Mouse (Mus musculus) cerebral cortex, adult 2 months (tissue): ENCODE measurements around the gene Ctrb1.

Experiments
- WGBS: fragments of 180-500 bp; shearing (Covaris S2); methylation state at CpG from one replicate; pipeline ENCODE4 v1.1.7; 2018; 5-methylcytosine and 5-hydroxymethylcytosine counted together

Ctrb1 gene

DNA sequence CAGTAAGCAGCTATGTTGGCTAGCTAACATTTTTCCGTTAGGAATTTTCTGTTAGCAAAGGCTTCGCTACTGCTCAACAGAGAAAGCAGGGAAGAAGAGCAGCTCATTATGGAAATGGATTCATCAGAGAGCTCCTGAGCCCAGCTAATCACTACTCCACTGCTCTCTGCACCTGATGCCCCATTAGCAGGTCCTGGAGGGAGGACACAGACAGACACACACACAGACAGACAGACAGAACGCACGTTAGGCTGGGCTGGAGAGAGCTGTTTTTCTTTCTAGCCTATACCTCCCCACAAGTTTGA lies 26.6 kb upstream of the Ctrb1 start:
- WGBS: 26% methylated on average over 4 of the region's 4 CpGs

DNA sequence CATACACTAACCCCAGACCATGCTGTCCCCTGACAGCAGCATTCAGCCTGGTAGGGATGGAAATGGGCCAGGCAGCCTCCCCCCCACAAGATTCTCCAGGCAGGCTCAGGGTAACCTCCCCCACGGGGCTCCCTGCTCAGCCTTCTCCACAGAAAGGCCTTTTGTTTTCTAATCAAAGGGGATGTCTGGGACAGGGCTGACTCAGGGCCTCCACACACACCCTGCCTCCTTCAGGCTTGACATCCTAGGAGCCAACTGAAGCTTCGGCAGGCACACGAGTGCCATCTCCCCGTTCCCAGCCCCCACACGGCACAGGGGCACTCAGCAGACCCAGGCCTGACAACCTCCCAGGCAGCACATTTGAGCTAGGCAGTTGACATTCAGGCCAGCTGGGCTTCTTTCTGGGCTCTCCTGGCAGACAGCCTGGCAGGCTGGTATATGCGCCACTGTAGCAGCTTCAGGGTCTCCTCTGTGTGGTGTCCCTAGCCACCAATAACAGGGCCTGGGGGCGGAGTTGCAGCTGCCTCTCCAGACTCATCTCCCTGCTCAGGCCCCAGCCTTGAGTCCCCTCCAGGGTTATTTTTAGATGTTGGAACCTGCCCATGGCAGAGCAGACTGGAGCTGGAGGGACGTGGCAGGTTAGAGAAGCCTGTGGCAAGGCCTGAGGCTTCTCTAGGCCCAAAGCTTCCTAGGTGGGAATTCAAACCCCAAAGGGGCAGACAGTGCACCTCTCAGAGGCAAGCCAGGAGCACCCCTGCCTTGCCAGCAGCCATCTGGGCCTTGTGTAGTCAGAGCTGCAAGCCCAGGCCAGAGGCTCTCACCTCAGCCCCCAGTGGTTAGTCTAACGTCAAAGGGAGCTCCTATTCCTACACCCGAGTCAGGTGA lies 26.0 kb upstream of the Ctrb1 start:
- 16% methylated on average over 10 of the region's 10 CpGs for WGBS

DNA sequence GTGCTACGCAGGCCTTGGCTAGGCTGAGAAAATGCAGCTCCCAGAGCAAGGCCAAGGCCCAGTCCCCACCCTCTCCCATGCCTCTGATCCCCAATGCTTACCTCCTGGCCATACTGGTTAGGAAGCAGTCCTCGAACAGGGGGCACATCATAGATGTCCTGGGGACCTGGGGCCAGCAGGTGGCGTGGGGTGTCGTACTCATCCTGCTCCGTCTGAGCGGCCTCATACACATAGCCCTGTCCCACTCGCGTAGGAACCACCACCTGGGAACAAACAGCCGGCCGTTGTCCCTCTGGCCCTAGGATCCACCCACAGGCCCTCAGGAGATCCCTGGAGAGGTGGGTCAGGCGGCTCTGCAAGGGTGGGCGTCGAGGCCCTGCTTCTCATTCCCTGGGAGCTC lies 24.7 kb upstream of the Ctrb1 start:
- WGBS: 88% methylated on average over 13 of the region's 13 CpGs

DNA sequence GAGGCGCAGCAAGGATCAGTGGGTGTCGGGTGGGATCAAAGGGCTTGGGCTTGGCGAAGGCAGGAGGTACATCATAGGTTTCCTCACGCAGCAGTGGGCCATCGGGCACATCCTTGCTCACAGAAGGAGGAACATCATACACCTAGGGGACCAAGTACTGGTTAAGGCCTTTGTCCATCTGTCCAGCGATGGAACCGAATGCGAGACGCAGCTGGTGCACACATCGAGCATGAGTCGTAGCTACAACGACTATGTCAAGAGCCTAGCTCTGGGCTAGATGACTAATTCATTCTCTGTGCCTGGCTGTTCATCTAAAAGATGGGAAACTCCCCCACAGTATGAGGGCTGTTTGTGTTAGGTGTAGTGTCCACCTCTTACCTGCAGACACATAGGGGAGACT lies 23.5 kb upstream of the Ctrb1 start:
- 77% methylated on average over 12 of the region's 12 CpGs for WGBS

DNA sequence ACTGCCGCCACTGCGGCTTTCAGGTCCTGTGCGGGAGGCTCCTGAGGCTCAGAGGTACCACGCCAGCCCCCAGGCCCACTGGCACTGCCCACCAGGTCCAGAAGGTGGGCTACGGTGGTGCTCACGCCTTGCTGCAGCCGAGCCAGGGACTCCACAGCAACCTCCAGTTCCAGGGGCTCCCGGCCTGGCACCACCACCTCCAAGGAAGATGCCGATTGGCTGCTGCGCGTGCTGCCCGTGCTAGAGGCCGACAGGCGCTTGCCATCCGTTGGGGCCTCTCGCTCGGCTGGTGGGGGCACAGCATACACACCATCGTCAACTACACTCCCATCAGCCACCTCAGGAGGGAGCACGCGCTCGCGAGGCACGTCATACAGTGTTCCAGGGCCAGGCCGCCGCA lies 23.0 kb upstream of the Ctrb1 start:
- 89% methylated on average over 25 of the region's 25 CpGs for WGBS

DNA sequence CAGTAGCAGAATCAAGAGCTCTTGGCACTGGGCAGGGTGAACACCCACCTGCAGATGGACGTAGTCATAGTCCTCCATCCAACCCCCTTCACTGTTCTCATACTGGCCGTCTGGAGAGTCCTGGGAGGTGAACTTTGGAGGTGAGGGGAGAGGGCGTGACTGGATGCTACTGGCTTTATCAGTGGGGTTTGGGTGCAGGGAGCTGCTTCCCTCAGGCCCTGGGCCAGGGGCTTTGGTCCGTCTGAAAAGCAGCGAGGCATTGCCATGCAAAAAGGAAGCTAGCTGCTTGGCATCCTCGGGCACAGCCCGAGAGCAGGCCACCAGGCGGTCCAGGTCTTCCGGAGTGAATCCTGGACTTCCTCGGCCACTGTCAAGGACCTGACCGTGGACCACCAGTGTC lies 22.5 kb upstream of the Ctrb1 start:
- 83% methylated on average over 11 of the region's 11 CpGs for WGBS

DNA sequence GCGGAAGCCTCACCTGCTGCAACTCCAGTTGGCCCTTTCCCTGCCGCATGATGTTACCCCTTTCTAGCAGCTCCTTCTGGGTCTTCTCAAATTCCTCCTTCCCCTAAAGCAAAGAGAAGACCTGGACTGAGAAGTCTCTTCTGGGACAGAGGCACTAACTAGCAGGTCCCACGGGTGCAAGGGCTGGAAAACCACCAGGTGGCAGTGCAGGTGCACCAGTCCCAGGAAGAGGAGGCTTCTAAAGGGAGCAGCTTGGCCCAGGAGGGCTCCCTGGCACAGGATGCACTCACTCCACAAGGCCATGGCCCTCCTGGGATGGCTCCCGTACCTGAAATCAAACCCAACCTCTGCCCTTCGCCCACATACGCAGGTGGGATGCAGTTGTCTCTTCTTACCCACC lies 21.8 kb upstream of the Ctrb1 start:
- WGBS: 68% methylated on average over 6 of the region's 6 CpGs

DNA sequence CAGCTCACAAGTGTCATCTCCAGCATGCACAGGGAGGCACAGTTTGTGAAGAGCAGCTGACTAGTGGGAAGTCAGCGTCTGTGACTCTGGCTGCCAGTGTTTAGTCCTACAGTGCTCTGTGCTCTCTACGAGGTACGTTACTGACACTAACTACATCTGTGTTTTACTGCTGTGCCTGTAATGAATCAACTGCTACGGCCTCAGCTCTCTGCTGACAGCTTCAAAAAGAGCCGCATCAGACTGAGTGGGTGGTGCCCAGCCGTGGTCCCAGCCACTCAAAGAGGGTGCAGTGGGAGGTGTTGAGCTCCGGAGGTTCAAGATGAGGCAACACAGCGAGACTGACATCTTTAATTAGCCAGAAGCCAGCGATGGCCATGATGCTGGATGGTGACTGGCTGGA lies 21.3 kb upstream of the Ctrb1 start:
- WGBS: 43% methylated on average over 9 of the region's 9 CpGs

DNA sequence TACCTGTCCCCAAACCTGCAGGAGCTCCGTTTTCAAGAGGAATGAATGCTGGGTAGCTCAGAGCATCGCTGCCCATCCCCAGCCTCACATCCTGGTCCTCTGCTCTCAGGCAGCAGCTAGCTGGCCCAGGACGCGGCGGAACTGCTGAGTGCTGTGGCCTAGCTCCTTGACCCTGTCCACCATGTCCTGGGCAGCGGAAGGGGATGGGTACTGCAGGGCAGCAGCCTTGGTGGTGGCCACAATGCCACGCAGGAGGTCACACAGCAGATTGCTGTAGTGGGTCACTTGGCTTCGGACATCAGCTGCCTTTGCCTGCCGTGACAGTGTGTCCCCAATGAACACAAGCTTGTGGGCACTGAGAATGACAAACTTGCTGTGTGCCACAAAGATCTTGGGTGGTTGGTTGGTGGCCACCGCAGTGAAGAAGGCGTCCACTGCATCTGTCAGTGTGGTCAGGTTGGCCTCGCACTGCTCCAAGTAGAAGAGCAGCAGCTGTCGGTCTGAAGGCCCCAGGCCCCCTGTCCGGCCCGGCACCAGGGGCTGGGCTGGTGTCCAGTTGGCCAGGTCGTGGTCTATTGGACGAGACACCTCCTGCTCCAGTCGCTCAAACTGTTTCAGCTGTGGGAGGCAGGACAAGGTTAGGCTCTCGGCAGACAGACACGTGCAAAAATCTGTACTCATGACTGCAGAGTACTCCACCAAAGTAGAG lies 20.1 kb upstream of the Ctrb1 start:
- 88% methylated on average over 20 of the region's 20 CpGs for WGBS

DNA sequence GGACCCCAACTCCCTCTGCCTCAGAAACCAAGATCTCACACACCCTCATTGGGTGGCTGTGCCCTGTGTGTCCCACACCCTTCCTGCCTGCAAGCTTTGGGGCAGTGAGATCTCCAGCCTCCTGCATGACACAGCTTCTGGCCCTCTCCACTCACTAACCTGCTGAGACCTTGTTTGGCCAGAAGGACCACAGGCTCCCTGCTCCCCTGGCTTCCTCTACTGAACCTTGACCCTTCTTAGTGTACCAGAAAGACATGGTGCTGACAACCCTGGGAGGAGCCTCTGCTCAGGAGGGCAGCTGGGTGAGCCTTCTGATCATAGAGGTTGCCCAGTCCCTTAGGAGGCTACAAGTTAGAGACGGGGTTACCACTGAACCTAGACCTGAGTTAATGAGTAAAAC lies 18.4 kb upstream of the Ctrb1 start:
- WGBS: 92% methylated on average over 1 of the region's 1 CpGs

DNA sequence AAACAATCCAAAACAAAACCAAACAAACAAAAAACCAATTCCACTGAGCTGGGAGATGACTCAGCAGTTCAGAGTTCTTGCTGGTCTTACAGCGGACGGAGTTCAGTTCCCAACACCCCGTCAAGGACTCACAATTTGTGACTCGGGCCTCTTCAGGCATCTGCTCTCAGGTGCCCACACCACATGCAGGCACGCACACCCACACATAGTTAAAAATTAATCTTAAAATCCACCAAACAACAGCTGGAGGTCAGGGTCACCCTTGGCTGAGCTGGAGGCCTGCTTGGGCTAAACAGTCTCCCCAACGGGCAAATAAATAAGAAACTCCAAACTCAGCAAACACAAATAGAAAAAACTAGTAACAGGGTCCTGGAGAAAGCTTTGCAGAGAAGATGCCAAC lies 17.5 kb upstream of the Ctrb1 start:
- WGBS: 80% methylated on average over 6 of the region's 6 CpGs

DNA sequence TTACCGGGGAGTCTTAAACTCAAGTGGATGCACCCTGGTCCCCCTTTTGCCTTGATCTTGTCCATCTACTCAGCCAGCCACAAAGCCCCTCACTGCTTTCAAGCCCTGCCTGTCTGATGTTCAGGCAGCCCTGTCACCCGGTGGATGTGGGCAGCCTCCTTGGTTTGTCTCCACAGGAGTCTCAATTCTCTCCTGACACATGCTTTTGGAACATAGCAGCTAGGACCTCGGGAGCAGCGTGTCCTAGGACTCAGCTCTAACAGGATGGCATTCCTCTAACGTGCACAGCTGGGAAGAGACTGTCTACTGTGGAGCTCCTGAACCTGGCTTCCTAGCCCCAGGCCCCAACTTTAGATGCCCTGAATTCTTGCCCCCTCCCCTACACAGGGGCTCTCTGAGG lies 14.9 kb upstream of the Ctrb1 start:
- WGBS: 62% methylated on average over 5 of the region's 5 CpGs

DNA sequence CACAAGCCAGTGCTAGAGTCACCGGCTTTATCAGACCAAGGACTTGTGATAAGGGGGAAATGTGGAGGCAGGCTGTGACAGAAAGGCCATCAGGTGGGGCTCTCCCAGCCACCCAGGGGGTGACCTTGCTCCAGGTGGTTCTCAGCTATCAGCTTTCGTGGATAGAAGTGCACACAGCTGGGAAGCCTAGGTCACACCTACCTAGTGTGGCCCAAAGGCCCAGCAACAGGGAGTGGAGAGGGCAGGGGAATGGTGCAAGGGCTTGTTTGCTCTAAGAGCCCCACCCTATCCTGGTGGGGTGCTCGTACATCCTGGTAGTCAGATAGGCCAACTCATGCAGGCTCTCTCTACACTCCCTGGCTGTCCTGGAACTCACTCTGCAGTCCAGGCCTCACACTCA lies 14.4 kb upstream of the Ctrb1 start:
- 81% methylated on average over 3 of the region's 3 CpGs for WGBS

DNA sequence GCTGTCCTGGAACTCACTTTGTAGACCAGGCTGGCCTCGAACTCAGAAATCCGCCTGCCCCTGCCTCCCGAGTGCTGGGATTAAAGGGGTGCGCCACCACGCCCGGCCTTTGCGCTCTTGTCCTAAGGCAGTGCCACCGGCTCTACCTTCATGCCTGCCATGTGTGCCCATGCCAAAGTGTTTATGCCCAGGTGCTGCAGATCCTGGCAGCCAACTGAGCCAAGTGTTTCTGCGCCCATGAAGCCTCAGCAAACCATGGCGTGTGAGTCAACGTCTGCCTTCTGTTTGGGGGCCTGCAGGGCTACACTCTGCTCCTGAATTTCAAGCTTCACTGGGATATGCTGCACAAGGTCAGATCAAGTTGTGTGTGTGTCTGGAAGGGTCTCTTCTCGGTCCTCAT lies 13.8 kb upstream of the Ctrb1 start:
- 92% methylated on average over 12 of the region's 12 CpGs for WGBS

DNA sequence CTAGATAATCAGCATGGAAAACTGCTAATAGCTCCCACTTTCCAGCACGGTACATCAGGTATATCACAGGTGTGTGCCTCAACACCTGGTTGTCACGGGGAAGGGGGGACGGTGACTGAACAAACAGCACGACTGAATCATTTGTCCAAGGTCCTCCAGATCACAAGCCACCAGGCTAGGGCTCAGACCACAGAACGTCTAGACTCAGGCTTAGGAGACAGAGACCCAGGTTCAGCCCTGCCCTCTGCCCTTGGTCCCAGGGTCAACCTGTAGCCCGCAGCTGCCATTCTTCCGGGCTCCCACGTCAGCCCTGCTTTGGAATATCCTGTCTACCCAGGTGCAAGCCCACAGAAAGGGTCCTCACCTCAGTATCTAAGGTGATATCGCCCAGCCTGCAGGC lies 10.6 kb upstream of the Ctrb1 start:
- WGBS: 92% methylated on average over 9 of the region's 9 CpGs

DNA sequence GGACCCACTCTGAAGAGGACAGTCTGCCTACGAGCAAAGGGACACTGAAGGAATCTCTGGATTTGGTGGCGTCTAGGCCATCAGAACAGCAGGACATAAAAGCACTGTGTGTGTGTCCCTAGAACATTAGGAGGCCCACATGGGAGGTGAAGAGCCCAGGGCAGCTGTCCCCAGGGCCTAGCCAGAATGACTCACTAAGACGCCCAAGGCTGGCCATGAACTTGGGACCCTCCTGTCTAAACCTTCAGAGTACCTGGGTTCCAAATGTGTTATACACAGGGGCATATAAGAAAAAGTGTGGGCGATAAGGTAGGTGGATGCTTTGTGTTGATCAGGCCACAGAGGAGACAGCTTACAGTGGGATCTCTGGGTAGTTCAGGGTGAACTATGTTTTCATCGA lies 9.9 kb upstream of the Ctrb1 start:
- 90% methylated on average over 5 of the region's 5 CpGs for WGBS

DNA sequence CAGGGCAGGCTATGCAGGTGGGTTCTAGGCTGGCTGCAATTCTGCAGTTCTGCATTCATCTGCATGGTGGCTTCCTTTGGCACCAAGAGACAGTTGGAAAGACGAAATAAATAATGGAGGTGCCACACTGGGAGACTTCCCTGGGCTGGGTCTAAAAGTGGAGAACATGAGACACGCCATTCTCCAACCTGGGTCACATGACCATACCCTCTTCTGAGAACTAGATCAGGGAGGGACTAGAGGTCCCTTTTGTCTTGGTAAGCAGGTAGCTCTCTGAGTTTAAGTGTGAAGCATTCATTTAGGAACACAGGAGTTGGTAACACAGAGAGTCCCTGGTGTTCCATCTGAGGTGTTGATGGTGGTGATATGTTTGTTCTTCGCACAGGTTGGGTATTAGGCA lies 9.4 kb upstream of the Ctrb1 start:
- WGBS: 85% methylated on average over 3 of the region's 3 CpGs

DNA sequence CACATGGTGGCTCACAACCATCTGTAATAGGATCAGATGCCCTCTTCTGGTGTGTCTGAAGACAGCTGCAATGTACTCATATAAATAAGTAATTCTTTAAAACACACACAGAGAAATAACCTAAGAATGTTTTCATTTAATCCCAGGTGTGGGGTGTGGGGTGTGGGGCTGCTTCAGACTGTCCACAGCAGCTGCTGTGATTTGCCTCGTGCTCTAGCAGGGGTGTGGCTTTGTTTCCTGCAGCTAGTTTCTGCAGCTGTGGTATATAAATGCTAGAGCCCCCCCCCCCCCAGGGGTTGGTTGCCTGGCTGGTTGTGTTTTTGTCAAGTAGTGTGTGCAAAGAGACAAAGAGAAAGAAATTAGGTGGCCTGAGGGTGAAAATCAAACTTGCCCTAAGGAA lies 8.2 kb upstream of the Ctrb1 start:
- 32% methylated on average over 1 of the region's 1 CpGs for WGBS

DNA sequence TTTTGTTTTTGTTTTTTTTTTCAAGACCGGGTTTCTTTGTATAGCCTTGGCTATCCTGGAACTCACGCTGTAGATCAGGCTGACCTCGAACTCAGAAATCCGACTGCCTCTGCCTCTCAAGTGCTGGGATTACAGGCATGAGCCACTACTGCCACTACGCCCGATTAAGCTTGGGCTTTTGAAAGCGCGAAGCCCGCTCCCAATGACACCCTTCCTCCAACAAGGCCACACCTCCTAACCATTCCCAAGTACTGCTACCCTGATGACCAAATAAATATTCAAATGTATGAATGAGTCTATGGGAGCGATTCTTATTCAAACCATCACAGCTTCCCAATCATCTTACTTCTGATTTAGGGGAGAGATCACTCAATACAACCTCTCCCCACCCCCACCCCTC lies 6.8 kb upstream of the Ctrb1 start:
- 88% methylated on average over 10 of the region's 10 CpGs for WGBS

DNA sequence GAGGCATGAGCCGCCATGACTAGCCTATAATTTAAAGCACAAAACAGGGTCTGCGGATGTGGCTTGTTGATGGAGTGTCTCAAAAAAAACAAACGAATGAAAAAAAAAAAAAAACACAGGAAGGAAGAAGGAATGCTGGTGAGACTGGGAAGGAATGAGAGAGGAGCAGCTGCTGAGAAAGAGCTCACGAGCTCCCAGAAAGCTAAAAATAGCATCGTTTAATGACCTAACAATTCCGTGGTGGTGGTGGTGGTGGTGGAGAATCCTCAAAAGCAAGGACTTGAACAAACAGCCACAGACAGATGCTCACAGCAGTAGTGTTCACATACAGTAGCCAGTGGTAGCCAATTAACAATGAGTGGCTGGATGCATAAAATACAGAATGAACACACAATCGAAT lies 4.6 kb upstream of the Ctrb1 start:
- 56% methylated on average over 7 of the region's 7 CpGs for WGBS

DNA sequence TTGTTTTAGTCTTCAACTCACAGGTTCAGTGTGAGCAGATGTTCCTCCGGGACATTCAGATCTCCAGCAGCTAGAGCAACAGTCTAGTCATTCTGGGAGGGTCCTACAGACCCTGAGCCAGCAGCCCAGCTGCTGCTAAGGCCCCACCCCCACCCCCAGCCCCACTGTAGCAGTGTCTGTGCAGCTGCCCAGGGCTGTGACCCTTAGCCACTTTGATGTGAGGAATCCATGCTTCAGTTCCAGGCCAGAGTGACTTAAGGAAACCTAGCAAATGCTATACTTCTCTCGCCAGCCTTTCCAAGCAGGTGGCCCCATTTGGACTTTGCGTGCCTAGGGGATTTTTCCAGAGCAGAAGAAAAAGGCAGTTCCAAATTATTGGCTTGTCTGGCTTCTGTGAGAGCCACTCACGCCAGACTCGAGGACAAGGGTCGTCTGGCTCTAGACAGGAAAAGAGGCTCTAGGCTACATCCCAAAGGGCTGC lies 2.5 kb upstream of the Ctrb1 start:
- 71% methylated on average over 6 of the region's 6 CpGs for WGBS

DNA sequence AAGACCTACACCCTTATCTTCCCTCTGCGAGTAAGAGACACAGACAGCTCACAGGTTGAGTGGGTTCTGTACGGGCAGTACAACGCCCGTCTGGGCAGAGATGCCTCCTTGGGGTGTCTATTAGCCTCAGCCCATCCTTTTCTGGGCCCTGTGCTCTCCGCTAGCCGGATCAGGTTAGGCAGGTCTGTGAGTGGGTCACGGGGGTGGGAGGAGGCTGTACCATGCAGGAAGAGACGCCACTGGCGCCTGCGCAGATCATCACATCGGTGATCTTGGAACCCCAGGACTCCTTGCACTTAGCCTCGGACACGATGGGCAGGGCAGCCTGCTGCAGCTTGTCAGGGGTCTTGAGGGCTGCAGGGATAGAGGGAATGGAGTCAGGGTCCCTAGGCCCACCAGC lies 3.9 kb downstream of the Ctrb1 start:
- 89% methylated on average over 13 of the region's 13 CpGs for WGBS

DNA sequence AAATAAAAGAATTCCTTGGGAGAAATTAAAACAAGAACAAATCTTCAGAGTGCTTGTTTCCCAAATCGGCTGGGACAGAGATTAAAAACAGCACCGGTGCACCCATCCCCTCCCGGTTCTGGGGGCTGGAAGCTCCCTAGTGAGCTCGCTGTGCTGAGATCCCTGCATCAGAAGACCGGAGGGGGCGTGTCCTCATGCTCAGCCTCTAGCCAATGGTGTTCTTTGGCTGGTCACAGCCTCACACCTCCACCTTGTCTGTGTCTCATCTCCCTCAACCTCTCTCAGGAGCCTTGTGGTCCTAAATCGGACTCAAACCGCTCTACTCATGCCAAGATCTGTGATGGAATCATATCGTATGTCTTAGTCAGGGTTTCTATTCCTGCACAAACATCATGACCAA lies 8.3 kb downstream of the Ctrb1 start:
- 49% methylated on average over 9 of the region's 9 CpGs for WGBS

DNA sequence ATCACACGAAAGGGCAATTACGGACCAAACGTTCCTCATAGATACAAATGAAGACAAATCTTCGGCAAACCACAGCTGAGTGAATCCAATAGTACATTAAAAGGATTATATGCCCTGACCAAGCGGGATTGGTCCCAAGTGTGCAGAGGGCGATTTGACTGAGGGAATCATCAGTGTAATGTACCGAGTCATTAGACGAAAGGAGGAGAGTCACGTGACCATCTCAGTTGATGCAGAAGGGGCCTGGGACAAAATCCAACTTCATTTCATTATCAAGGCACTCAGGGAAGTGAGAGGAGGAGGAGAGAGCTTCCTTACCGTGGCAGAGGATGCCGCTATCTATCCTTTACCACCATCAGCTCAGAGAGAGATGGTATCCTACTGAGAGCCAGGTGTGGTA lies 9.7 kb downstream of the Ctrb1 start:
- WGBS: 68% methylated on average over 11 of the region's 11 CpGs
